Mouse (Mus musculus) embryonic fibroblast, embryonic 13.5 days (primary cell): Measurements from ENCODE around the gene Gm49486.

ENCODE experiments used
- CTCF ChIP-seq: IDR thresholded peaks from 2 replicates; pipeline ENCODE4 v1.5.1; 2011; ENCODE audit warnings: mild to moderate bottlenecking, control low read depth, low read length, moderate library complexity, borderline replicate concordance; ENCODE audit not compliant: insufficient read depth
- POLR2A ChIP-seq: IDR thresholded peaks from 2 replicates; pipeline ENCODE4 v1.6.1; 2011; ENCODE audit warnings: low read depth, mild to moderate bottlenecking, control low read depth, low read length, moderate library complexity

- TF ChIP-seq CTCF: no peak
- no peak for TF ChIP-seq POLR2A
Observed at GRCm38 (mm10) chr15:79223641-79224040, 5.5 kb upstream of the Gm49486 start.
